Mouse (Mus musculus) left cerebral cortex, postnatal 36 days (tissue): ENCODE results near the gene Tgfbr1. TPM values are rescaled to one million over a fixed set of nuclear protein-coding genes. Genes with fewer than 3 reads are reported as not detected.

Experiments
- DNase-seq, 2 experiments: peaks; one replicate each; pipeline ENCODE4 v3.0.0; 2021 to 2022; ENCODE audit warnings: low spot score in 2 of 2, mixed read lengths in 1 of 2
- intact Hi-C: fragments of 180-260 bp; cut with DNase I; formaldehyde crosslinking; loops from one replicate; pipeline ENCODE4 v1.15.1; 2025
- total RNA-seq, 2 experiments: library from RNA; stranded (reverse); gene quantifications; 2 replicates each; pipeline ENCODE4 v1.2.3; 2021

Gene Tgfbr1
- total RNA-seq, 2 experiments from 2014 or later, result 18.9 to 20.2 TPM

DNA sequence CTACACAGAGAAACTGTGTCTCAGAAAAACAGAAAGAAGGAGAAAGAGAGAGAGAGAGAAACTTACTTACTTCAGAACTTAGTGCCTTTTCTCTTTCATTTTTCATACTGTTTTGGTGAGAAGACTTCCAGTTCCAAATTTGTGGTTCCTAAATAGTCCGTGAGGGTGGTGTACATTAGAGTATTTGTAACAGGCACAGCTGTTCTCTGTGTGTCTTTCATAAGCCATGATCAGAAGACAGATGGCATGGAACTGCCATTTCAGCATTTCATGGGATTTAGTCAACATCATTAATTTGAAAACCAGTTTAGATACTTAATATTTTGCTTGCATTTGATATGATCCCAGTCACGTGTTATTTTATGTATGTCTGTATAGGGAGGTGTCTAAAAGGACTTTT lies 51.5 kb downstream of the Tgfbr1 start:
- no peak for DNase-seq
- intact Hi-C loops, result no loop called here

DNA sequence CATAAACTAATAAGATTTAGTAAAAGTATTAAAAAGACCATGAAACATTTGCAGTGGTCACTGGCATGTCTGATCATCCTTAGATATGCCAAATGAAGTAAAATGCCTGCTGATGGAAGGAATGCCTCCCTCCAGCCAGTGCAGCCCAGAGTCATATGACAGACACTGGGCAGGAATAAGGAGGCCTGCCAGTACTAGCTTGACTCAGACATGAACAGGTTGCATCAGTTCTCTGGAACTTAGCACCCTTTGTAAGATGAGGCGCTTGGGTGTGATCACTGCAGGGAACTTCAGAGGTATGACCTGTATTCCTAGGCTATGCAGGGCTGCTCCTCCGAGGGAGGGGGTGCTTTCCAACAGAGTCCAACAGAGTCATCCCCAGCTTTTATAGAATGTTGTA lies 54.1 kb downstream of the Tgfbr1 start:
- no peak for DNase-seq
- intact Hi-C loops, result no loop called here

DNA sequence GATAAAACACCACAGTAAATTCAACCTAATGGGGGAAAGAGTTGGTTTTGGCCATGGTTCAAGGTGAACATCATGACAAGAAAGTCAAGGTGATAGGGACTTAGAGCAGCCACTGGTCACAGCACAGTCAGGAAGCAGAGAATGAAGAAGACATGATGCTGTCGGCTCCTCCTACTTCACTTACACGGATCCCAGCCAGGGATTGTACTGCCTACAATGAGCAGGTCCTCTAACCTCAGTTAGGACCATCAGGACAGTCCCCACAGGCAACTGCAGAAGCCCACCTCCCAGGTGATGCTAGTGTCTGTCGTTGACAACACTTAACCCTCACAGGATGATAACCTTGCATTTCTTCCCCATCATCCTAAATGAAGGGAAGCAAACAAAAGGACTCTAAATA lies 64.8 kb downstream of the Tgfbr1 start:
- DNase-seq, result no peak
- intact Hi-C loops, result no loop called here

DNA sequence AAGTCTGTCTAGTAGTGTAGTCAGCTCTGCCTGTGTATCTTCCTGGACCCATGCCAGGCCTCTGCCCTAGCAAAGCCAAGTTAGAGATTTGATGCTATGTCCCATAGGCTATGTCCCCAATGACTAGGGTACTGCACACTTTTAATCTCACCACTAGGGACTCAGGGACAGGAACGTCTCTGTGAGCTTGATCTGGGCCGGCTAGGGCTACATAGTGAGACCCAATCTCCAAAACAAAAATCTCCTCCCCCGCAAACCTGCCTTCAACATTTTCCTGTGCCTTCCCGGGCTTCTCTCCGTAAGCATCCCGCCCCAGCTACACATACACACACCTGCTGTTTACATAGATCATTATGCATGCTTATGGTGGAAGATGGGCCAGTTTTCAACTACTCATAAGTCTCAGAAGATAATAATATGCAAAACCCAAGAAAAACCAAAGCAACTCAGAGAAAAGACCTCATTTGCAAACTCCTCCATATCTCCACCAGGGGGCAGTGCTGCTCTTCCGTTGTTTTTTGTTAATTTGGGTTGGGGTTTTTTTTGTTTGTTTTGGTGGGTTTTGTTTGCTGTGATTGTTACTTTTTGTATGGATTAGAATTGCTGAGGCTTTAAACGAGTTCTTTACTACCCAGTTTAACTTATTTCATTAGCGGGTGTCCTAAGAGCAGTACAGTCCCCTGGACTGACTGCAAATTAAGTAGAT lies 66.4 kb downstream of the Tgfbr1 start:
- DNase-seq, result no peak
- intact Hi-C loops, result no loop called here

DNA sequence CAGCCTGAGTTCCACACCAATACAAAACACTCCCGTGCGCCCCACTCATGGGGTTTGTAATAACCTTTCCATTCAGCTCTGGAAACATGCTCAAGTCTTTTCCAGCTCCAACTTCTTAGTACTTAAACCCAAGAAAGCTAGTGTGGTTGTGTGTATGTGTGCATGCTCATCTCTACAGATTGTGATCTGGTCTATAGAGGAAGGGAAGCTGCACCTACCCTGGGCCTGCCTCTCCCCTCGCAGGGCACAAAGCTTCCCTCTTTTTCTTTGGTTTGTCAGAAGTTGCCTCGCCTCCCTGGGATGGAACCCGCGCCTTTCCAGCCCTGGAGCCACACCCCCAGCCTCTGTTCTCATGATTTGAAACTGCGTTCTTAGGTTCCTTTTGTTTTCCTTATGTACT lies 67.2 kb downstream of the Tgfbr1 start:
- no peak for DNase-seq
- intact Hi-C loops, result no loop called here

DNA sequence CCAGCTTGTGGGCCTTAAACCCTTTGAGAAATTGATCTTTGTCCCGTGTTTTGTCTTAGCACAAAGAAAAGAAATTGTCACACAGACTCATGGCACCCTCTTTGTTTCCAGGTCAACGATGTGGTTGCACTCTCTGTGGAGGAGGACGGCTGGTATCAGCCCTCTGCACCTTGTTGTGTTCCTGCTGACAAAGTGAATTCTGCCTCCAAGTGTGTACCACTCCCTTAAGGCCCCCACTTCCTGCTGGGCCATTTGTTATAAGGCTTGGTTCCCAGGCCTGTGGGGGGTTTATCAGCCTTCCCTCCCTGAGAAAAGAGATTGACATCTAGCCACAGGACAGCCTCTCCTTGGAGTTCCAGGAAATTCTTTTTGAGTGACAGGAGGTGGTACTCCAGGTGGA lies 69.2 kb downstream of the Tgfbr1 start:
- intact Hi-C loops, result no loop called here
- no peak for DNase-seq

DNA sequence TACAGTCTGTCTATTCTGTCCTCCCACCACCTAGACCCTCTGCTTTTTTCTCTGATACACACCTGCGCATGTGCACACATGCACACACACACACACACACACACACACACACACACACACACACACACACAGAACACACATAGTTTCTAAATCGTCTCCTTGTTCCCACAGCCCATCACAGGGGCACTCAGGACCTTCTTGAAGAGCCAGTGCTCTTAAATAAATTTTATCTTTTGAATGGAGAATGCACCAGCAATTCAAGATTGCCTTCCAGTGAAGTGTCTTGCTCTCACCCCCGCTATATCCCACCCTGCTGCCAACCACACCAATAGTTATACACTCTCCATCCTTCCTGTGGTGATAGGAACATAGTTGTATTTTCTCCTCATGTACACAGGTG lies 69.9 kb downstream of the Tgfbr1 start:
- no peak for DNase-seq
- intact Hi-C loops, result no loop called here

DNA sequence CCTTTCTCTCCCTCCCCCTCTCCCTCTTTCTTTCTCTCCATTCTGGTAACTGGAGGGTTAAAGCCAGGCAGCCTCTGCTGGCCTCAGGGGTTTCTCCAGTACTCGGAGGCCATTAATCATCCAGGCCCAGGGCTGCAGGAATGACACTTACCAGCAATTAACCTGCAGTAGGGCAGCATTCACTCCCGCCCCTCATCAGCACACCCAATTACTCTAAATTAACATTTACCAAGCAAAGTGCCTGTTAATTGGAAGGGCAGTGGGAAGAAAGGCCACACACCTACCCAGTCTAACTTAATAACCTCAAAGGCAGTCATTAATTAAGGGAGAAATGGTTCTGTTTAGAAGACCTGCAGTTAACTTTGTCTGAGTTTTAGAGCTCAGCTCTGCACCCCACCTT lies 71.4 kb downstream of the Tgfbr1 start:
- intact Hi-C loops, result no loop called here
- DNase-seq, result no peak

DNA sequence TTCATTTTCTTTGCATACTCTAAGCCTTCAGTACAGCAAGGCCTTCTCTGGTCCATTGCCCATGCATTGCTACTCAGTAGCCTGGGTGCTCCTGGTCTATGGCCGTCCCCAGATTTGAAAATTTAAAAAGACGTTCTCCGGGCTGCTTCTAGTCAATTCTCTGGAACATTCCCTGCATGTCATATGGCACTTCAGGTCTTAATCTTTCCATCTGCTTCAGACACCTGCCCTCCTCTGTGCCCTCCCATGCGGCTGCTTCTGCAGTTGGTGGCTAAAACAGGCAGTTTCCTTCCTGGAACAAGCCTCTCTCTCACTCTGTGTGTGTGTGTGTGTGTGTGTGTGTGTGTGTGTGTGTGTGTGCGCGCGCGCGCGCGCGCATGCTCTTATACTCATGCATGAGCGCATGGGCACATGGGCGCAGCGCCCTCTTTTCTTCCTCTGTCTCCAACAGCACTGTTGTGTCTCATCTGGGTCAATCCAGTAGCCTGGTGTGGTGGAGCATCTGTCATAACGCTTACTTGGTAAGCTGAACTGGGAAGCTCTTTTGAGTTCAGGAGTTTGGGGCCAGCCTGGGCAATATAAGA lies 72.3 kb downstream of the Tgfbr1 start:
- no peak for DNase-seq
- intact Hi-C loops, result no loop called here

DNA sequence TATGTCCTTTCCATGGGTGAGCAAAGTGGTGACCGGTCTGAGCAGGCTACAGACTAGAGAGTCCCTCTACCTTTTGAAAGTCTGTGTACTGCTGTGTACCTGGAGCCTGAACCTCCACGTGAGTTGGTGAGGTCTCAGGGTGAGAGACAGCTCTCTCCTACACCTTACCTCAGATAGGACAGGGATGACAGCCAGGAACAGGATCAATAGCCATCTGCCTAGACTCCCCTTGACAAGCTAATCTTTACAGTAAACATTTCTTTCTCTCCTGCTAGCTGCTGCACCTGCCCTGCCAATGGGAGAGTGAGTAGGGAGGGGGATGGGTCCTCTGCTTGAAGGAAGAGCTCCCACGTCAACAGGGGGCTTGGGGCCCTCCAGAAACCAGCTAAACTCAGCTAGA lies 74.6 kb downstream of the Tgfbr1 start:
- no peak for DNase-seq
- intact Hi-C loops, result no loop called here

DNA sequence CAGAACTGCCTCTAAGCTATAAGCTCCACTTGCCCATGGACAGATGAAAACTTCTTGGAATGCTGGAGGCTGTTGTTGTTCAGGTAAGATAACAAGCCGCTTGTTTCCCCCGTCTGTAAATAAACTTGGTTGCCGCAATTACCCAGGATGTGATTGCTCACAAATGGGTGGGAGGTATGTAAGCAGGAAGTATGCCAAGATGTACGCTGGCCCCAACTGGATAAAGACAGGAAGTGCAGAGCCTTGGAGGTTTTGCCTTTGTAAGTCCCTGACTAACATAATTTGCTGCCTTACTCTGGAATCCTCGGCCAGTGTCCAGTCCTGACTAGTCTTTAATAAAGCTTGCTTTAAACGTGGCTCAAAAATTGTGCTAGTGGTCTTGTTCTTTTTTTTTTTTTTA lies 77.5 kb downstream of the Tgfbr1 start:
- DNase-seq, result no peak
- intact Hi-C loops, result loop anchor here (10.0 kb wide), 2 partner anchors 614 to 954 kb away; partner anchors contain the start of gene Nr4a3

DNA sequence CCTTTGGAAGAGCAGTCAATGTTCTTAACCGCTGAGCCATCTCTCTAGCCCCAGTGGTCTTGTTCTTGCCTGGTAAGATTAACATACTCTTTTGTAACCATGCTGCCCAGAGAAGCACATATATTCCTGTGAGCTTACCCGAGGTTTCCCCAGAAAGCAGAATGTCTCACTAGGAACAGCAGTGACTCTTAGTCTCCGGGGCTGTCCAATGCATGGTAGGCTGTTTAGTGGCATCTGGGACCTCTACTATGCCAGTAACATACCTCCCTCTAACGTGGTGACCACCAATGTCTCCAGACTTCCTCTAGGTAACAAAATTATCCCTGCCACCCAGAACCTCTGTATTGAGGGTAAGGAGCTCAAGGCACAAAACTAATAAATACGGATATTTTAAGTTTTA lies 78.1 kb downstream of the Tgfbr1 start:
- no peak for DNase-seq
- intact Hi-C loops, result loop anchor here (10.0 kb wide), 2 partner anchors 614 to 954 kb away; partner anchors contain the start of gene Nr4a3

DNA sequence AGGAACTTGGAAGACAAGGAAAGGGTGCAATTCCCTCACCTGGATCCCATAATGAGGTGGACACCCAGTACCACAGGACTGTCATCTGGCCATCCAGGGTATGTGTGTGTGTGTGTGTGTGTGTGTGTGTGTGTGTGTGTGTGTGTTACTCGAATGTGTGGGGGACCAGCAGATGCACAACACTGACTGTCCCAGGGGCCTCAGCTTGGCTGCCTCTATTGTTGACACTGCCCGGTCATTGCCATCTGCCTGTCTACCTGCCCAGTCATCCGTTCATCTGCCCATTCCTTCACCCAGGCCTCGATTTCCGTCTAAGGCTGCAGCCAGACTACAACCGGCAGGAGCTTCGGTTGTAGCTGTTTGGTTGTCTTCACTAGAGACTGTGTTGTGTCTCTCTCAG lies 79.7 kb downstream of the Tgfbr1 start:
- no peak for DNase-seq
- intact Hi-C loops, result loop anchor here (10.0 kb wide), 2 partner anchors 612 to 952 kb away; partner anchors contain the start of gene Nr4a3

DNA sequence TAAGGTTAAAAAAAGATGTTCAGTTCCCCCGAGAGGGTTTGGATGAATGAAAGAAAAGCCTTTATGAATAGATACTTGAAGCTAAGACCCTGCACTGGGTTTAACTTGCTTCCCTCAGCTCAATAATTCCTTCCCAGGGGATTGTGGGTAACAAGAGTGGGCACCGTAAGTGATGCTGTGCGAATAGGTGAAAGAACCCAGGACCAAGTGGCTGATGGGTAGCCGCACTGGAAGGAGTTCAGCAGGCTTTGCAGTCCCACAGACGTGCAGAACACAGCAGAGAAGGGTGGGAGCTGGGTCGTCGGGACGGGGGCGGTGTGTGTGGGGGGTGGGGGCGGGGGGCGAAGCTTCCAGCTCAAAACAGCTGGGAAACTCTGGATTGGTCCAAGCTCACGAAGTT lies 82.1 kb downstream of the Tgfbr1 start:
- DNase-seq, result no peak
- intact Hi-C loops, result loop anchor here (10.0 kb wide), 2 partner anchors 610 to 950 kb away; partner anchors contain the start of gene Nr4a3

DNA sequence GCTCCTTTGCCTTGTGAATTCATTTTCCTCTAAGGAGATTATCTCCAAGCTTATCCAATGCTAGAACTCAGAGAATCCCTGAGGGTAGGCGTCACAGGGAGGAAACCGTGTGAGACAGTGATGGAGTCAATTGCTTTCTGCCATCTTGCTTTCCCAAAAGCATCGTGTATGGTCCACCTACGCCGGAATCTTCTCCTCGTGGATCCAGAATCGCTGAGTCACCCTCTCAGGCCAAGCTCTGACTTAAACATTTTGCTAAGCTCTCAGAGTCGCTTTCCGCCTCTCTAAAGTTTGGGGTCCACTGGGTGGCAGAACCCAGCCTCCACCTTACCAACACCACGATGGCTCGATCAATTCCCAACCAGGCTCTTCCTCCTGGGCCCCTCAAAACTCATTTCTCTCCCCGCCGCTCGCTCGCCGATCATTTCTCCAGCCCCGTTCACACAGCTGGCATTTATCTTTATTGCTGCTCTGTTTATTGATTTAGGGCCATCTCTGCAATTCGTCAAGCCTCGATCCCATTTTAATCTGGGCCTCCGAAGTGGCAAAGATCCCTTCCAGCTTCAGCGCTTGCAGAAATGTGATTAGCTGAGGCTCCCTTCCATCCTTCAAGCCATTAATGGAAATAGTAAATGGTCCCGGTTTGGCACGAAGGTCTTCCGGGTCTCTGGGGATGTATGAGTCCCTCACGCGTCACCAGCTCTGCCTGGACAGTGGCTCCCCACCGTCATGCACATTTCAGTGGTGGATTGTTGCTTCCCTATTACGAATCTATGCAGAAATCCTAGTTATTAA lies 82.7 kb downstream of the Tgfbr1 start:
- no peak for DNase-seq
- intact Hi-C loops, result loop anchor here (10.0 kb wide), 2 partner anchors 609 to 949 kb away; partner anchors contain the start of gene Nr4a3

DNA sequence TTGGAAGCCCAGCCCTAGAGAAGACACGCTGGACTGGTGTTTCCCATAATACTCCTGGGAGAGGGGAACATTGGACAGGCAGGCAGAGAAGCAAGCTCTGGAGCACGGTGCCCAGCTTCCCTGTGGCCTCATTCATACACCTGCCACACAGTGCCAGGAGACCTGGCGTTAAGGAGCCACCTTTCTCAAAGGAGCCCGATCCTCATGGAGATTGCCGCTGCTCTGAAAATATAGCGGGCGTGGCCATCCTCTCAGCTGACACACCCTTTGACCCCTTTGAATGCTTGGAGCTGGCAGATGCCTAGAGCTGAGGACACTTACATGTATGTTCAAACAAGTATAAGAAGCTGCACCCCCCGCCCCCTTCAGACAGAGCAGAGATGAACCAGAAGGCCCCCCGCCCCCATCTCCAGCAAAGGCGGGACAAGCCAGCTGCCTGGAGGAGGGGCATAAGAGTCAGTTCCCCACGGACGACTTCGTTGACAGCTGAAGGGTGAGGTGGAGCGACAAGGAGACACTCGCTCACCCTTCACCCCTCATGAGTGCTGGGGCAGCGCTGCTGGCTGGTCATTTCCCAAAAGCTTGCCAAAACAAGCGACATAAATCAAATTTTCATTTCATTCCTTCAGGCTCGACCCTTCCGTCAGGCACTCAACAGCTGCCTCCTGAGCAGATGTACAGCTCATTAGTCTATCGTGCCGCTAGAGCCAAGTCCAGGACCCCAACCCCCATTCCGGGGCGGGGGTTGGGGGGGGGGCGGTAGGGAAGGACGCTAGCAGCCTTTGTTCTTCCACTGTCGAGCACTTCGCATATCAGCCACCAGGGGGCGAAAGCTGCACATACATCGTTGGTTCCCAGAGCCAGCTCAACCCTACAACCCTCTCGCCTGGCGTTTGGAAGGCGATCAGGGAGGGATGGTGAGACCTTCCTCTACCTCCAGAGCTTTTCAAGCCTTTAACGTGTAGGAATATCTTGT lies 84.6 kb downstream of the Tgfbr1 start:
- intact Hi-C loops, result loop anchor here (10.0 kb wide), 2 partner anchors 607 to 947 kb away; partner anchors contain the start of gene Nr4a3
- peak; percentile 83 to 89 for DNase-seq

DNA sequence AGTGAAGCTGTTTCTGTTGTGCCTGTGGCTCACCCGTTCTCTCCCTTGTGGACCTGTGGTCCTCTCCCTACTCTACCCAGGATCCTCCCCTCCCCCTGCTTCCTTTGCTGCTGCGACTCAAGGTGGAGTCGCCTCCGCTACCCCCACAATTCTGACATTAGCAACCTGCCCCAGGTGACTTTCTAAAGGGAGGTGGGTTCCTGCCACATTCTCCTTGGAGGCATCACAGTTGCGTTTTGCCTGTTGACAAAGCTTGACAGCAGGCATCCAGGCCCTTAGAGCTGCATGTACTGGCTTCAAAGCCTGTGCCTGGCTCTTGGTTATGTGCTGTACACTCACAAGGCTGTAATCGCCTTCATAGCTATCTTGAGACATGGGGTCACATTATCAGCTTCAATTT lies 85.9 kb downstream of the Tgfbr1 start:
- intact Hi-C loops, result loop anchor here (10.0 kb wide), 2 partner anchors 606 to 946 kb away; partner anchors contain the start of gene Nr4a3
- no peak for DNase-seq

DNA sequence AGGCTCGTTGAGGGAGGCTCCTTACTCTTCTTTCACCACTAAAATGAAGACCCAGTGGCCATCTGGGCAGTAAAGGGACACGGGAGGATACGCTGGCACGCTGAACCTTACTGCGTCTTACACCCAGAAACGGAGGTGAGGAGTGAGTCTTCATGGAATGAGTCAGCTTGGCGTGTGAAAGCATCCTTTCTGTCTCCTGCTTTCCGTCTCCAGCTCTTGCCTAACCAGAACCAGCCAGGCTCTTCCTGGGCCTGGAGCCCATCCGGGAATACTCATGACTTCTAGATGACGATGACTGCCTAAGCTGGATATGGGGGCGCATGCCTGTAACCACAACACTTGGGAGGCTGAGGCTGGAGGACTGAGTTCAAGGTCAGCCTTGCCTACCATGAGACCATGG lies 87.9 kb downstream of the Tgfbr1 start:
- DNase-seq, result peak in 1 of 2 experiments; percentile 39
- intact Hi-C loops, result no loop called here

DNA sequence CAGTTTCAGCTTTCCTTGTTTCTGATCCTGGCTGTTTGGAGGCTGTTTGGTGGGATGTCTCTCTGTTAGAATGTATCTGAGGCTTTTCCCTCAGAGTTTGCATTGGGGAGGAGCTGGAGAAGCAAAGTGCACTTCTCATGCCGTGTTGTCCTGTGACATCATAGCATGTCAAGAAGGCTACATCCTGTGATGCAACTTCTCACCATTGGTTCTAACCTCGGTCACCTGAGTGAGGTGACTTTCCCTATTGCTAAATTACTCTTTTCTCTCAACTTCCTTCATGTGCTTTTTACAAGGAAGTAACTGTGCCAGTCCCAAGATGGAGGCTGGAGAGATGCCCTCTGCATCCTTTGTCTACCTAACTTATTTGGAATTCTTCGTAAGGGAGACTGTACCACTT lies 95.5 kb downstream of the Tgfbr1 start:
- no peak for DNase-seq
- intact Hi-C loops, result no loop called here
